Mouse (Mus musculus) testis, adult 2 months (tissue): ENCODE measurements around the gene Grm5.

Source experiments
- CTCF ChIP-seq: fragments of 200-500 bp; IDR thresholded peaks from 2 replicates; pipeline ENCODE4 v1.5.1; 2012; ENCODE audit warnings: low read depth, mild to moderate bottlenecking, inconsistent platforms, low read length, moderate library complexity; ENCODE audit not compliant: control insufficient read depth, insufficient read depth, insufficient replicate concordance
- POLR2A ChIP-seq: fragments of 200-500 bp; IDR thresholded peaks from 2 replicates; pipeline ENCODE4 v1.6.1; 2012; ENCODE audit warnings: low read depth, mild to moderate bottlenecking, inconsistent platforms, low read length, moderate library complexity; ENCODE audit not compliant: control insufficient read depth

- TF ChIP-seq CTCF (no peak), POLR2A (no peak)
Observed at GRCm38 (mm10) chr7:87650610-87651009, 66.6 kb downstream of the Grm5 start.
